Mouse (Mus musculus) C2C12 (cell line): Measurements from ENCODE around the gene St3gal3.

Source experiments
- CEBPB ChIP-seq: IDR thresholded peaks from one replicate; pipeline ENCODE4 v1.6.1; 2011; ENCODE audit warnings: low read depth, mild to moderate bottlenecking, control low read depth, moderate library complexity
- CTCF ChIP-seq: IDR thresholded peaks from one replicate; pipeline ENCODE4 v1.5.1; 2011; ENCODE audit not compliant: control insufficient read depth, insufficient read depth, insufficient read length
- FOSL1 ChIP-seq: IDR thresholded peaks from one replicate; pipeline ENCODE4 v1.8.0; 2011; ENCODE audit warnings: mild to moderate bottlenecking, low read length; ENCODE audit not compliant: poor library complexity, insufficient read depth, severe bottlenecking
- MAX ChIP-seq: IDR thresholded peaks from one replicate; pipeline ENCODE4 v1.6.1; 2011; ENCODE audit warnings: mild to moderate bottlenecking, control low read depth
- MYOG ChIP-seq: IDR thresholded peaks from one replicate; pipeline ENCODE4 v1.6.1; 2011; ENCODE audit not compliant: control insufficient read depth, insufficient read length; ENCODE audit errors: extremely low read depth
- USF1 ChIP-seq: IDR thresholded peaks from one replicate; pipeline ENCODE4 v1.6.1; 2011; ENCODE audit warnings: low read depth, mild to moderate bottlenecking, control low read depth, moderate library complexity

- TF ChIP-seq USF1: no peak
- no peak for TF ChIP-seq CTCF
- TF ChIP-seq CEBPB: no peak
- no peak for TF ChIP-seq MYOG
- TF ChIP-seq MAX: no peak
- no peak for TF ChIP-seq FOSL1
Measured at GRCm38 (mm10) chr4:117929391-117929881, 205.3 kb downstream of the St3gal3 start, which contains the start of gene Artn.
